Mouse (Mus musculus): ENCODE measurements around the gene Adra2c. TPM values are rescaled to one million over a fixed set of nuclear protein-coding genes. Genes with fewer than 3 reads are reported as not detected.

Adra2c gene
- polyA plus RNA-seq, 1 experiment from 2014 or later: 0.06 TPM

DNA sequence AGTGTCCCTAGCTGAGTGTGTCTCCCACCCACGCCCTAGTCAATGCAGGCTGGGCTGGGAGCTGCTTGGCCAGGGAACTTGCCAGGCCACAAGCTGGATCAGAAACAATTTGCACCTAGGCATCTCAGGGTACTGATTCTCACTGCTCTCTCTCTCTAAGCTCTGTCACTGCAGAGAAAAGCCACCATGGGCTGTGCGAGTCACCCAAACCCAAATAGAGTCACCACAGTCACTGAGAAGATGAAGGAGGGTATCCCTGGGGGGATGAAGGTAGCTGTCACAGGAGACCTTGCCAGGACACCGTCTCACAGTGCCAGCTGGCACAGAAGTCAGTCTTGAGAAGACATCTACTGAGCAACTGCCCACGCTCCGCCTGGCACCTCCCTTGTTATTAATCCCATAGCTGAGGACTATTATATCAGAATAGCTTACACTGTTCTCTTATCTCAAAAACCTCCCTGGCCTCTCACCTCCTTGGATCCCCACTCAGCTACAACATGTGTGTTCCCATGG lies 33.7 kb downstream of the Adra2c start:
- Histone ChIP-seq H3K4me2 (no peak overlapping the region), H3K4me3 (no peak overlapping the region), H3K9me3 (replicated peaks) (no peaks in the 10 kb centered on the region), H3K27ac (ENCODE audit: poor library complexity, severe bottlenecking) (no peak overlapping the region), H3K4me1 (replicated peaks) (peaks cover 8% of the 10 kb centered on the region), H3K27me3 (replicated peaks) (peaks cover 70% of the 10 kb centered on the region), H3K9ac (no peak overlapping the region), H3K36me3 (no peaks in the 10 kb centered on the region)
- ATAC-seq (ENCODE audit: insufficient number of reproducible peaks, low FRiP score): no peak
- WGBS: 72% methylated on average over 5 of the region's 5 CpGs

- 1% methylated on average over 21 of the region's 21 CpGs for whole genome bisulfite sequencing
- H3K27ac ChIP-seq (ENCODE audit: poor library complexity, severe bottlenecking): no peak overlapping the region
- no peak overlapping the region for H3K9ac ChIP-seq
- H3K36me3 ChIP-seq: no peaks in the 10 kb centered on the region
- peaks cover 8% of the 10 kb centered on the region for H3K4me1 ChIP-seq (replicated peaks)
- H3K4me3 ChIP-seq: peak overlapping the region; percentile 32
- peak overlapping the region; percentile 65 for H3K4me2 ChIP-seq
- no peaks in the 10 kb centered on the region for H3K9me3 ChIP-seq (replicated peaks)
- no peak for ATAC-seq (ENCODE audit: insufficient number of reproducible peaks, low FRiP score)
- peaks cover 82% of the 10 kb centered on the region for H3K27me3 ChIP-seq (replicated peaks)
Observed at GRCm38 (mm10) chr5:35313231-35313821, 35.2 kb downstream of the Adra2c start.

GRCm38 (mm10) chr5:35313826-35314586 lies 35.9 kb downstream of the Adra2c start:
- peak overlapping the region; percentile 32 for H3K4me3 ChIP-seq
- no peaks in the 10 kb centered on the region for H3K36me3 ChIP-seq
- no peak for ATAC-seq (ENCODE audit: insufficient number of reproducible peaks, low FRiP score)
- H3K4me1 ChIP-seq (replicated peaks): peaks cover 8% of the 10 kb centered on the region
- no peak overlapping the region for H3K27ac ChIP-seq (ENCODE audit: poor library complexity, severe bottlenecking)
- no peaks in the 10 kb centered on the region for H3K9me3 ChIP-seq (replicated peaks)
- peak overlapping the region; percentile 65 for H3K4me2 ChIP-seq
- H3K27me3 ChIP-seq (replicated peaks): peaks cover 84% of the 10 kb centered on the region
- H3K9ac ChIP-seq: no peak overlapping the region
- 19% methylated on average over 18 of the region's 18 CpGs for WGBS

GRCm38 (mm10) chr5:35314629-35315028 lies 36.5 kb downstream of the Adra2c start:
- WGBS: 30% methylated on average over 3 of the region's 3 CpGs
- H3K4me1 ChIP-seq (replicated peaks): peaks cover 8% of the 10 kb centered on the region
- H3K9me3 ChIP-seq (replicated peaks): no peaks in the 10 kb centered on the region
- no peak; the same call in 1 of the 2 replicates for ATAC-seq (ENCODE audit: insufficient number of reproducible peaks, low FRiP score)
- H3K9ac ChIP-seq: no peak overlapping the region
- no peaks in the 10 kb centered on the region for H3K36me3 ChIP-seq
- H3K27ac ChIP-seq (ENCODE audit: poor library complexity, severe bottlenecking): no peak overlapping the region
- H3K27me3 ChIP-seq (replicated peaks): peaks cover 90% of the 10 kb centered on the region
- no peak overlapping the region for H3K4me2 ChIP-seq
- no peak overlapping the region for H3K4me3 ChIP-seq

GRCm38 (mm10) chr5:35315204-35315603 lies 37.1 kb downstream of the Adra2c start:
- ATAC-seq (ENCODE audit: insufficient number of reproducible peaks, low FRiP score): no peak
- WGBS: 76% methylated on average over 3 of the region's 3 CpGs
- no peak overlapping the region for H3K9ac ChIP-seq
- no peak overlapping the region for H3K4me2 ChIP-seq
- peaks cover 91% of the 10 kb centered on the region for H3K27me3 ChIP-seq (replicated peaks)
- H3K4me3 ChIP-seq: no peak overlapping the region
- H3K36me3 ChIP-seq: no peaks in the 10 kb centered on the region
- no peaks in the 10 kb centered on the region for H3K9me3 ChIP-seq (replicated peaks)
- no peak overlapping the region for H3K27ac ChIP-seq (ENCODE audit: poor library complexity, severe bottlenecking)
- H3K4me1 ChIP-seq (replicated peaks): peaks cover 8% of the 10 kb centered on the region

- H3K4me1 ChIP-seq (replicated peaks): no peaks in the 10 kb centered on the region
- H3K9me3 ChIP-seq (replicated peaks): no peaks in the 10 kb centered on the region
- H3K27ac ChIP-seq (ENCODE audit: poor library complexity, severe bottlenecking): no peak overlapping the region
- H3K4me3 ChIP-seq: no peak overlapping the region
- no peak for ATAC-seq (ENCODE audit: insufficient number of reproducible peaks, low FRiP score)
- no peak overlapping the region for H3K4me2 ChIP-seq
- H3K36me3 ChIP-seq: no peaks in the 10 kb centered on the region
- no peak overlapping the region for H3K9ac ChIP-seq
- WGBS: 57% methylated on average over 2 of the region's 2 CpGs
- H3K27me3 ChIP-seq (replicated peaks): peaks cover 48% of the 10 kb centered on the region
Observed at GRCm38 (mm10) chr5:35320650-35321049, 42.5 kb downstream of the Adra2c start.

DNA sequence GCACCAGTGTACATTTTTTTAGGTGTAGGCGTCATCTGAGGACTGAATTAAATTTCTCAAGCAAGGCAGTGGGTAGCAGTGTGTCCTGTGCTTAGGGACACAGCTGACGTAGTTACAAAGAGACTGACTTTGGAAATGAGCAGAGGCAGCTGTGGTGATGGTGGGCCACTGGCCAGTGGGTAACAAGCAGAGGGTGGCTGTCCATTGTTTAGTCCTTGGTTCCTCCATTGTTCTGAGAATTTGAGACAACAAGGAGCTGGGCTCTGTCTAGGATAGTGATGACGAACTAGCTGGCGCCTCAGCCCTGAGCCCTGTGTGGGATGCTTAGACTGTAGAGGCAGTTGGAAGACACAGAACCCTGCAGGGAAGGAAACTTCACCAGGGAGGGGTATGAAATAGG lies 52.7 kb downstream of the Adra2c start:
- Histone ChIP-seq H3K27ac (ENCODE audit: poor library complexity, severe bottlenecking) (no peak overlapping the region), H3K9ac (no peak overlapping the region), H3K4me2 (no peak overlapping the region), H3K9me3 (replicated peaks) (no peaks in the 10 kb centered on the region), H3K36me3 (no peaks in the 10 kb centered on the region), H3K4me3 (no peak overlapping the region), H3K4me1 (replicated peaks) (no peaks in the 10 kb centered on the region), H3K27me3 (replicated peaks) (peaks cover 51% of the 10 kb centered on the region)
- no peak for ATAC-seq (ENCODE audit: insufficient number of reproducible peaks, low FRiP score)
- 63% methylated on average over 4 of the region's 4 CpGs for WGBS

Other genes with a start within 250 kb of the Adra2c start
- 0.42 and 1.5 TPM in 2 replicates for gene Hgfac, start 236.8 kb upstream of the Adra2c start, polyA plus RNA-seq (2016; fragmentation: Nextera tagmentation; extraction: Ambion mirVana)
- 7.0 and 7.6 TPM in 2 replicates for gene Dok7, start 221.6 kb upstream of the Adra2c start, polyA plus RNA-seq (2016; fragmentation: Nextera tagmentation; extraction: Ambion mirVana)
- 142 and 147 TPM in 2 replicates for gene Lrpap1, start 172.6 kb upstream of the Adra2c start, polyA plus RNA-seq (2016; fragmentation: Nextera tagmentation; extraction: Ambion mirVana)
- not detected in 2 replicates for gene Hmx1, start 110.8 kb downstream of the Adra2c start, polyA plus RNA-seq (2016; fragmentation: Nextera tagmentation; extraction: Ambion mirVana)
- gene Cpz, start 247.4 kb downstream of the Adra2c start, polyA plus RNA-seq (2016; fragmentation: Nextera tagmentation; extraction: Ambion mirVana): 5.8 and 6.0 TPM in 2 replicates

All from heart, embryonic 12.5 days (tissue).